Mouse (Mus musculus) heart, postnatal 0 days (tissue): ENCODE measurements around the gene Pkig. TPM values are rescaled to one million over a fixed set of nuclear protein-coding genes. Genes with fewer than 3 reads are reported as not detected.
"Not testable (repeated sequence)": the region's sequence is repeated elsewhere in the genome, so short reads cannot be mapped to it uniquely, and the experiment has no call there.

Experiments
- ATAC-seq: fragments of 200-750 bp; cut with Nextera tagmentation; 2 replicates; pipeline ENCODE4 v1.8.0; 2017; ENCODE audit warnings: low read depth, moderate number of reproducible peaks, moderate library complexity; ENCODE audit not compliant: insufficient read depth
- DNase-seq: peaks from one replicate; pipeline ENCODE4 v3.0.0-alpha.2; 2016; ENCODE audit warnings: low spot score
- H3K27ac ChIP-seq: fragments of 300-500 bp; sonication (generic); 2 replicates; pipeline ENCODE4 v1.5.1; 2014; ENCODE audit warnings: low read depth, mild to moderate bottlenecking
- H3K27me3 ChIP-seq: fragments of 300-500 bp; sonication (generic); 2 replicates; pipeline ENCODE4 v1.6.1; 2014; ENCODE audit warnings: low read length, mixed read lengths; ENCODE audit not compliant: control insufficient read depth, insufficient read depth
- H3K36me3 ChIP-seq: fragments of 300-500 bp; sonication (generic); replicated peaks from 2 replicates; pipeline ENCODE4 v1.6.1; 2014; ENCODE audit warnings: low read length, mixed read lengths; ENCODE audit not compliant: control insufficient read depth, insufficient read depth
- H3K4me1 ChIP-seq: fragments of 300-500 bp; sonication (generic); 2 replicates; pipeline ENCODE4 v1.6.1; 2014; ENCODE audit warnings: antibody characterized with exemption; ENCODE audit not compliant: control insufficient read depth, insufficient read depth
- H3K4me2 ChIP-seq: fragments of 300-500 bp; sonication (generic); 2 replicates; pipeline ENCODE4 v1.6.1; 2014; ENCODE audit warnings: low read depth, mild to moderate bottlenecking, low read length, moderate library complexity
- H3K4me3 ChIP-seq: fragments of 300-500 bp; sonication (generic); 2 replicates; pipeline ENCODE4 v1.5.1; 2014; ENCODE audit warnings: low read depth, low read length
- H3K9ac ChIP-seq: fragments of 300-500 bp; sonication (generic); replicated peaks from 2 replicates; pipeline ENCODE4 v1.6.1; 2014; ENCODE audit warnings: low read depth, low read length, mixed read lengths
- H3K9me3 ChIP-seq: fragments of 300-500 bp; sonication (generic); replicated peaks from 2 replicates; pipeline ENCODE4 v1.6.1; 2016; ENCODE audit warnings: low read length; ENCODE audit not compliant: control insufficient read depth
- CTCF ChIP-seq: IDR thresholded peaks from 2 replicates; pipeline ENCODE4 v1.5.1; 2016; ENCODE audit warnings: antibody characterized with exemption, control low read depth, low read depth
- EP300 ChIP-seq: IDR thresholded peaks from 2 replicates; pipeline ENCODE4 v1.6.1; 2016; ENCODE audit warnings: antibody characterized with exemption, low read depth
- WGBS: fragments of 180-500 bp; shearing (Covaris S2); extraction: QIAGEN DNeasy Blood & Tissue Kit; methylation state at CpG from one replicate; pipeline ENCODE4 v1.1.7; 2014; 5-methylcytosine and 5-hydroxymethylcytosine counted together
- polyA plus RNA-seq: library from polyadenylated mRNA; unstranded; fragments of >200 nt; fragmentation: Nextera tagmentation; extraction: Ambion mirVana; gene quantifications from 2 replicates; pipeline ENCODE4 v1.2.1, GENCODE M21; 2015
- total RNA-seq: library from RNA; depleted of rRNA; stranded (reverse); fragments of >200 nt; gene quantifications from 2 replicates; pipeline ENCODE4 v1.2.3, GENCODE M21; 2014; ENCODE audit warnings: low replicate concordance

Pkig gene
- total and polyA plus RNA-seq, 2 experiments from 2014 or later = 363 to 495 TPM

DNA sequence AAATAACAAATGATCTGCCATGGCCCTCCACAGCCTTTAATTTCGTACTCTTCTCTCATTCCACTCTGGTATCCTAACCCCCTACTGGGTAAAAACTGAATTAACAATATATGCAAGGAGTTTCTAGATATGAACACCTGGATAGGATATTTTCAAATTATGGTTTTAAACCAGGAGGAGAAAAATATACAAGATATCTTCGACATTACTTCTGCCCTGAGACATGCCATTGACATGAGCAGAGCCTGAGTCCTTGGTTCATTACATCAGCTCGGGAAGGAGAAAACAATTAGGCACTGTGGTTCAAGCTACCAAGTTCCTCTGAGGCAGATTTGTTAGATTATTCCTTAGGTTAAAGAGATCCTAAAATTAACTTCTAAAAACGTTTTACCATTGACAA is 14.1 kb upstream of the Pkig start:
- no peaks in the 10 kb centered on the region for H3K36me3 ChIP-seq
- WGBS = 3% methylated on average over 4 of the region's 4 CpGs
- H3K9ac ChIP-seq = peak overlapping the region; percentile 76
- H3K4me3 ChIP-seq = peak overlapping the region; percentile 66
- DNase-seq (peak; percentile 34), ATAC-seq (no peak)
- H3K4me1 ChIP-seq = peaks cover 49% of the 10 kb centered on the region
- TF ChIP-seq EP300 (no peak), CTCF (no peak)
- peak overlapping the region; percentile 95 for H3K27ac ChIP-seq
- H3K4me2 ChIP-seq = peak overlapping the region; percentile 58
- H3K9me3 ChIP-seq = no peaks in the 10 kb centered on the region
- no peaks in the 10 kb centered on the region for H3K27me3 ChIP-seq

DNA sequence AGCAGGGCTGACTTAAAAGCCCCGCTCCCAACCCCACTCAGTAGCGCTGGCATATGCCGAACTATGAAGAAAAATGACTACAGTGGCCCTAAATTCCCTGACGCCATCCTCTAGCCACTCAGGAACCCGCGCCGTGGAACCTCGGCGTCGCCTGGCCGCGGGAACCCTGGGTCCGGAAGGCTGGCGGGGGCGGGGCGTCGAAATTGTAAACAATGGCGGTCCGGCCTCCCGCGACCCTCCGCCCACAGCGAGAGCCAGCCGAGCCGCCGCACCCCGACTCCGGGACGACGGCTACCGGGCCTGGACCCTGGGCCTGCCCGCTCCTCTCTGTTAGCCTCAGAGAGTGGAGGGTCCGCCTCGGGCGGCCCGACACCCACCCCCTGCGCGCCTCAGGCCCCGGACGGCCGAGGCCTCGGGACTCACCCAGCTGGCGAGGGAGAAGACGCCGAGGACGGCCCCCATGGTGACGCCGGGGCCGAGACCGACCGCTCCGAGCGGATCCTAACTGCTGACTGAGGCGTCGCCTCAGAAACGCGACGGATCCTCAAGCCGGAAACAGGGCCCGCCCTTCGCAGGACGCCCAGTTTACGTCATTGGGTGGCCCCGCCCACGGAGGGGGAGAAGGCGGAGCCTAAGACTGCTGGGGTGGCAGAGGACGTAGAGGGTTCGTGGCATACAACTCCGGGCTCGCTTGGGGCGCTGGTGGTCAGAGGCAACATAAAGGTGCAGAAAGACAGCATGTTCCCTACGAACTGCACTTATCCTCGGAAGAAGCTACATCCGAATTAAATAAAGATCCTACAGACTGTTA is 13.4 kb upstream of the Pkig start, which contains the start of gene Serinc3:
Serinc3 (minus strand) TSS at position 557 of the 811 bp plus-strand sequence.
- no peaks in the 10 kb centered on the region for H3K36me3 ChIP-seq
- ATAC-seq (peak; percentile 96), DNase-seq (peak; percentile 97)
- peak within 1 kb of the TSS; percentile 95 for H3K27ac ChIP-seq
- peak within 1 kb of the TSS; percentile 76 for H3K9ac ChIP-seq
- H3K4me2 ChIP-seq = peak within 1 kb of the TSS; percentile 58
- H3K4me3 ChIP-seq = peak within 1 kb of the TSS; percentile 66
- peak; percentile 47 for TF ChIP-seq CTCF
- peak; percentile 93 for TF ChIP-seq EP300
- peaks cover 41% of the 10 kb centered on the region for H3K4me1 ChIP-seq
- no peaks in the 10 kb centered on the region for H3K27me3 ChIP-seq
- no peaks in the 10 kb centered on the region for H3K9me3 ChIP-seq
- under 1% methylated on average over 74 of the region's 74 CpGs for WGBS

DNA sequence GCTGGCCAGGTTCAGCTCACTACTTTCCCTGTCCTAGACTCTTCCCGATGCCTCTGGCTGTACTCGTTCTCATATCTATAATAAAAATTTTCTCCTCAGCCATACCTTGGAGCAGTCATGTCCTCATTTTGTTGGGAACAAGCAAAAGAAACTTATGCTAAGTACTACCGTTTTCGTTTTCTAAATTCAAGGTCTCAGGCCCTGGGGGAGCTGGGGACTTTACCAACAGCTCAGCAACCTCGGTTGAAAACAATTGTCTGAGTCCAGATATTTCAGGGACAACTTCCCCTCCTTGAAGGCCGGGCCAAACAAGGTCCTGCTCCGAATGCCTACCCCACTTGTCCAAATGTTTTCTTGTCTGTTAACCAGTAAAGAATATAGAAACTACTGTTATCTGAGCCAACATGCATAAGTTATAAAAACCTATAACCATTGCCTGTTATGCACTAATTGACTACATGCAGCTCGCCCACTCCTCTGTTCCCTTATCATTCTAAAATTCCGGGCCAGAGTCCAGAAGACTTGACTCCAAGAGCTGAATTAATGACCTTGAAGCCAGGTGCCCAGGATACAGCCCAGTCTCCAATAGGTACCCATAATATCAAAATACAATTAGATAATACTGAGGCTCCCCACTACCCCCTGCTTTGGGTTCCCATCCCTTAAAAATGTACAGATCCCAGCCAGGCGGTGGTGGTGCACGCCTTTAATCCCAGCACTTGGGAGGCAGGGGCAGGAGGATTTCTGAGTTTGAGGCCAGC is 12.3 kb upstream of the Pkig start:
- peak overlapping the region; percentile 95 for H3K27ac ChIP-seq
- H3K4me3 ChIP-seq = no peak overlapping the region
- H3K4me1 ChIP-seq = peaks cover 31% of the 10 kb centered on the region
- no peak for ATAC-seq
- no peak overlapping the region for H3K9ac ChIP-seq
- H3K9me3 ChIP-seq = no peaks in the 10 kb centered on the region
- no peaks in the 10 kb centered on the region for H3K36me3 ChIP-seq
- WGBS = 41% methylated on average over 11 of the region's 11 CpGs
- no peaks in the 10 kb centered on the region for H3K27me3 ChIP-seq
- no peak for DNase-seq
- 0 out of 2 replicates have a peak overlapping the region, but pooled peaks have one; percentile 14 for H3K4me2 ChIP-seq
- TF ChIP-seq CTCF (no peak), EP300 (no peak)

DNA sequence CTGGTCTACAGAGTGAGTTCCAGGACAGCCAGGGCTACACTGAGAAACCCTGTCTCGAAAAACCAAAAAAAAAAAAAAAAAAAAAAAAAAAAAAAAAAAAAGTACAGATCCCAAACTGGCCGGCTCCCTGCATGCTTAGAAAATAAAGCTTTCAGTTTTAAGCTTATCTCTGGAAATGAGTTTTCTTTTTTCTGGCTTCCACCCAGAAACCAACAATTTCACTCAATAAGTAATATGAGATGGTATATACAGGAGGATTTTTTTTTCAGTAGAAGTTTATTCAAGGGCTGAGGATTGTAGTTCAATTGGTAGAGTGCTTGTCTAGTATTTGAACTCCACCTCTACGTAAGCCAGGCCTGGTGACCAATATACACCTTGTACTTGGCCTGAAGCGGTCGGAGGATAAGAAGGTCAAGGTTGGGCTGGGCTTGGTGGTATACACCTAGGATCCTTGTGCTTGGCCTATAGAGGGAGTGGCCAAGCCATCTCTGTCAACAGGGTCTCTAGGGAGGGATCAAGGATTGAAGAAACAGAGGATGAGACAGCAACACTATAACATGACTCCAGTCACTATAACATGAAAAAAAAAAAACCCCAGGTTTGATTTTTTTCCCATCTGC is 11.6 kb upstream of the Pkig start:
- Histone ChIP-seq H3K9me3 (no peaks in the 10 kb centered on the region), H3K4me3 (no peak overlapping the region), H3K27ac (no peak overlapping the region), H3K36me3 (no peaks in the 10 kb centered on the region), H3K4me2 (no peak overlapping the region), H3K4me1 (peaks cover 25% of the 10 kb centered on the region), H3K27me3 (no peaks in the 10 kb centered on the region), H3K9ac (no peak overlapping the region)
- ATAC-seq (no peak), DNase-seq (no peak)
- TF ChIP-seq CTCF (no peak), EP300 (no peak)
- WGBS = 79% methylated on average over 5 of the region's 5 CpGs

DNA sequence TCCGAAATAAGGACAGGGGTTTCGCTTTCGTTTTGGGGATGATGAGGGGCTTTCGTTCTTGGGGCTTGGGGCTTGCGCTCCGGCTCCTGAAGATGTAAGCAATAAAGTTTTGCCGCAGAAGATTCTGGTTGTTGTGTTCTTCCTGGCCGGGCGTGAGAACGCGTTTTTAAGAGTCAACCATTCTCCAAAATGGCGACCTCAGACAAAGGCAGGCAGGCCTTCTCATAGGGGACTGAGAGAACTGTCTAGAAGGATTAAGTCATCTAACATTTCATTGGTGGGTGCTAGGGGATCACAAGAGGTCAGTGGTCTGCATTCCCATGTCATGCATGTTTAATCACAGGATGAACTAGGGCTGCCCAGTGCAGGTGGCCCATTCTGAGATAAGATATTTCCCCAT is 2.5 kb upstream of the Pkig start:
- H3K9me3 ChIP-seq, H3K4me2 ChIP-seq, DNase-seq, H3K27me3 ChIP-seq, H3K4me1 ChIP-seq, H3K4me3 ChIP-seq, H3K27ac ChIP-seq, H3K36me3 ChIP-seq, ATAC-seq, H3K9ac ChIP-seq: not testable (repeated sequence)
- 95% methylated on average over 8 of the region's 12 CpGs for WGBS
